Mouse (Mus musculus) midbrain, embryonic 14.5 days (tissue): ENCODE data around the gene Ube2g2. TPM values are rescaled to one million over a fixed set of nuclear protein-coding genes. Genes with fewer than 3 reads are reported as not detected.

Source experiments
- microRNA counts: library from miRNA; unstranded; fragments of <30 nt; microRNA quantifications from one replicate; lab custom pipeline; 2016
- microRNA-seq: library from miRNA; unstranded; fragments of <30 nt; microRNA quantifications from one replicate; pipeline ENCODE4, GENCODE M21; 2016
- polyA plus RNA-seq: library from polyadenylated mRNA; unstranded; fragments of >200 nt; fragmentation: Nextera tagmentation; extraction: Ambion mirVana; gene quantifications from 2 replicates; pipeline ENCODE4 v1.2.1, GENCODE M21; 2014

Gene Ube2g2
- polyA plus RNA-seq, 1 experiment from 2014 or later = 55.6 TPM

MicroRNAs encoded within 50 kb of the gene (microRNA counts, 519-probe panel; counts per million panel counts)
- microRNA mmu-miR-1930 (lab: Ali Mortazavi, UCI) = not detected

Small RNAs within 50 kb of the gene (microRNA-seq; reads per million reads assigned to microRNA genes)
- 21.0 reads per million, percentile 41 among the genes with 10 or more reads in this experiment for gene Mir1930

Other genes starting within 250 kb of the Ube2g2 start
- gene Adarb1, start 204.0 kb upstream of the Ube2g2 start, polyA plus RNA-seq = 12.1 and 14.4 TPM in 2 replicates
- gene Fam207a, start 106.5 kb upstream of the Ube2g2 start, polyA plus RNA-seq = 37.4 and 41.2 TPM in 2 replicates
- 0.49 and 0.91 TPM in 2 replicates for gene Itgb2, start 92.0 kb upstream of the Ube2g2 start, polyA plus RNA-seq
- 52.1 and 71.8 TPM in 2 replicates for gene Pttg1ip, start 40.6 kb upstream of the Ube2g2 start, polyA plus RNA-seq
- 253 and 287 TPM in 2 replicates for gene Sumo3, start 16.2 kb upstream of the Ube2g2 start, polyA plus RNA-seq
- 16.3 TPM in 1 of 2 replicates, not detected in the other for gene Gm49325, start 16.1 kb upstream of the Ube2g2 start, polyA plus RNA-seq
- gene Tspear, start 64.3 kb downstream of the Ube2g2 start, polyA plus RNA-seq = 0.88 and 1.3 TPM in 2 replicates
- not detected in 2 replicates for gene Gm19402, start 68.5 kb downstream of the Ube2g2 start, polyA plus RNA-seq
- gene Gm9508, start 75.0 kb downstream of the Ube2g2 start, polyA plus RNA-seq = not detected in 2 replicates
- not detected in 2 replicates for gene Gm10272, start 84.4 kb downstream of the Ube2g2 start, polyA plus RNA-seq
- gene Gm10024, start 89.2 kb downstream of the Ube2g2 start, polyA plus RNA-seq = not detected in 2 replicates
- not detected in 2 replicates for gene Gm10142, start 93.5 kb downstream of the Ube2g2 start, polyA plus RNA-seq
- not detected in 2 replicates for gene Krtap12-1, start 98.3 kb downstream of the Ube2g2 start, polyA plus RNA-seq
- gene Gm10100, start 104.2 kb downstream of the Ube2g2 start, polyA plus RNA-seq = not detected in 2 replicates
- gene Gm18596, start 120.4 kb downstream of the Ube2g2 start, polyA plus RNA-seq = not detected in 2 replicates
- gene Gm9736, start 129.1 kb downstream of the Ube2g2 start, polyA plus RNA-seq = not detected in 2 replicates
- not detected in 2 replicates for gene Gm3233, start 137.4 kb downstream of the Ube2g2 start, polyA plus RNA-seq
- not detected in 2 replicates for gene Gm3238, start 149.1 kb downstream of the Ube2g2 start, polyA plus RNA-seq
- gene Gm7138, start 154.7 kb downstream of the Ube2g2 start, polyA plus RNA-seq = not detected in 2 replicates
- not detected in 2 replicates for gene Gm3250, start 160.3 kb downstream of the Ube2g2 start, polyA plus RNA-seq
- not detected in 2 replicates for gene Gm7137, start 165.9 kb downstream of the Ube2g2 start, polyA plus RNA-seq
- gene Gm9639, start 172.8 kb downstream of the Ube2g2 start, polyA plus RNA-seq = not detected in 2 replicates
- not detected in 2 replicates for gene Gm19668, start 176.9 kb downstream of the Ube2g2 start, polyA plus RNA-seq
- gene Gm9507, start 189.6 kb downstream of the Ube2g2 start, polyA plus RNA-seq = not detected in 2 replicates
- gene Gm2696, start 192.4 kb downstream of the Ube2g2 start, polyA plus RNA-seq = not detected in 2 replicates
- gene Krtap10-4, start 204.8 kb downstream of the Ube2g2 start, polyA plus RNA-seq = not detected in 2 replicates
- not detected in 2 replicates for gene Krtap10-10, start 213.7 kb downstream of the Ube2g2 start, polyA plus RNA-seq
- not detected in 2 replicates for gene Gm36176, start 224.5 kb downstream of the Ube2g2 start, polyA plus RNA-seq
- gene Gm10318, start 230.6 kb downstream of the Ube2g2 start, polyA plus RNA-seq = not detected in 2 replicates
- not detected in 2 replicates for gene Gm3285, start 239.7 kb downstream of the Ube2g2 start, polyA plus RNA-seq